Mouse (Mus musculus) myocyte (in vitro differentiated cells): ENCODE data around the gene Fam117a. TPM values are rescaled to one million over a fixed set of nuclear protein-coding genes. Genes with fewer than 3 reads are reported as not detected.
A peak's percentile ranks its signal among the peaks of the same experiment; 100 is the strongest.

Source experiments
- H3K27me3 ChIP-seq: one replicate; pipeline ENCODE4 v1.6.1; 2011; ENCODE audit not compliant: control insufficient read depth, insufficient read depth, insufficient read length
- H3K36me3 ChIP-seq: one replicate; pipeline ENCODE4 v1.6.1; 2011; ENCODE audit not compliant: control insufficient read depth, insufficient read depth
- H3K4me2 ChIP-seq: one replicate; pipeline ENCODE4 v1.6.1; 2011; ENCODE audit warnings: low read depth, control low read depth
- H3K4me3 ChIP-seq: one replicate; pipeline ENCODE4 v1.5.1; 2011; ENCODE audit warnings: mild to moderate bottlenecking, control low read depth, moderate library complexity
- H3K79me2 ChIP-seq: one replicate; pipeline ENCODE4 v1.6.1; 2011; ENCODE audit not compliant: control insufficient read depth, insufficient read depth
- H3ac ChIP-seq: one replicate; pipeline ENCODE4 v1.6.1; 2011; ENCODE audit not compliant: control insufficient read depth, insufficient read length
- CEBPB ChIP-seq: IDR thresholded peaks from 2 replicates; pipeline ENCODE4 v1.6.1; 2011; ENCODE audit warnings: mild to moderate bottlenecking, moderate library complexity; ENCODE audit not compliant: poor library complexity, insufficient read depth, severe bottlenecking
- E2F4 ChIP-seq: IDR thresholded peaks from one replicate; pipeline ENCODE4 v1.6.1; 2011; ENCODE audit warnings: mild to moderate bottlenecking, control low read depth, moderate library complexity; ENCODE audit not compliant: insufficient read depth
- MAX ChIP-seq: IDR thresholded peaks from one replicate; pipeline ENCODE4 v1.6.1; 2011; ENCODE audit warnings: low read depth, mild to moderate bottlenecking, control low read depth
- MYOD1 ChIP-seq, 3 experiments: IDR thresholded peaks; one replicate each; pipeline ENCODE4 v1.6.1; 2011; ENCODE audit warnings: control low read depth in 2 of 3, low read depth in 2 of 3, mild to moderate bottlenecking in 2 of 3, moderate library complexity in 1 of 3; ENCODE audit not compliant: insufficient read length in 2 of 3, control insufficient read depth in 1 of 3
- MYOG ChIP-seq, 3 experiments: IDR thresholded peaks; one replicate each; pipeline ENCODE4 v1.6.1; 2011; ENCODE audit warnings: control low read depth in 2 of 3, low read depth in 2 of 3, mild to moderate bottlenecking in 2 of 3; ENCODE audit not compliant: insufficient read length in 2 of 3, control insufficient read depth in 1 of 3, insufficient read depth in 1 of 3
- POLR2A ChIP-seq: IDR thresholded peaks from one replicate; pipeline ENCODE4 v1.6.1; 2011; ENCODE audit warnings: low read depth, mild to moderate bottlenecking, control low read depth, moderate library complexity; ENCODE audit not compliant: insufficient read length
- POLR2AphosphoS2 ChIP-seq: IDR thresholded peaks from one replicate; pipeline ENCODE4 v1.6.1; 2011; ENCODE audit warnings: low read depth, control low read depth; ENCODE audit not compliant: insufficient read length
- REST ChIP-seq: IDR thresholded peaks from one replicate; pipeline ENCODE4 v1.6.1; 2011; ENCODE audit warnings: mild to moderate bottlenecking, control low read depth, moderate library complexity; ENCODE audit not compliant: insufficient read depth, insufficient read length
- SRF ChIP-seq: IDR thresholded peaks from one replicate; pipeline ENCODE4 v1.6.1; 2011; ENCODE audit warnings: low read depth; ENCODE audit not compliant: control insufficient read depth, insufficient read length
- TCF12 ChIP-seq: IDR thresholded peaks from one replicate; pipeline ENCODE4 v1.6.1; 2011; ENCODE audit warnings: mild to moderate bottlenecking, control low read depth; ENCODE audit not compliant: poor library complexity, insufficient read depth, severe bottlenecking
- TCF3 ChIP-seq: IDR thresholded peaks from one replicate; pipeline ENCODE4 v1.6.1; 2011; ENCODE audit warnings: low read depth, control low read depth; ENCODE audit not compliant: insufficient read length
- USF1 ChIP-seq: IDR thresholded peaks from one replicate; pipeline ENCODE4 v1.6.1; 2011; ENCODE audit warnings: low read depth, mild to moderate bottlenecking, control low read depth, moderate library complexity
- polyA plus RNA-seq: library from polyadenylated mRNA; unstranded; fragments of >200 nt; fragmentation: generic; extraction: Trizol; gene quantifications from one replicate; pipeline ENCODE4 v1.2.1, GENCODE M21; 2012; ENCODE audit warnings: missing spikeins

Gene Fam117a
- polyA plus RNA-seq, 1 experiment: 9.7 TPM

DNA sequence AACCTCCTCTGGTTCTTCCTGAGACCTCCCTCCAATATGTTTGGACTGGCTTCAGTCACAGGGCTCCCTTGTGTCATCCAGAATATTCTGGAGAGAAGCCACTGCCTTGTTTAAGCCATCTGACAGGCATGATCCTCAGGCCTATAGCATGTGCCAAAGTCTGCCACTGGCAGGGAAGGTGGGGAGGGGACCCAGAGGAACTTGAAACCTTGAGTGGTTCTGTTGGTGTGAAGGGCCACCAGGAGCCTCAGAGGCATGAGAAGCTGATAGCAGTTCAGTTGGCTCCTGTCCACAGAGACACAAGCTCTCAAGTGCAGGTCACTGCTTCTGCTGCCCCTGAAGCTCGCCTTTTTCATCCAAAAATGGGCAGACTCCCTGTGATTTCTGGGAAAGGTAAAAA lies 59.7 kb downstream of the Fam117a start:
- H3K4me2 ChIP-seq: no peak overlapping the region
- no peaks in the 10 kb centered on the region for H3K36me3 ChIP-seq
- TF ChIP-seq POLR2AphosphoS2 (no peak), E2F4 (no peak)
- no peaks in the 10 kb centered on the region for H3K79me2 ChIP-seq
- H3ac ChIP-seq: no peak overlapping the region
- no peaks in the 10 kb centered on the region for H3K27me3 ChIP-seq
- no peak overlapping the region for H3K4me3 ChIP-seq

DNA sequence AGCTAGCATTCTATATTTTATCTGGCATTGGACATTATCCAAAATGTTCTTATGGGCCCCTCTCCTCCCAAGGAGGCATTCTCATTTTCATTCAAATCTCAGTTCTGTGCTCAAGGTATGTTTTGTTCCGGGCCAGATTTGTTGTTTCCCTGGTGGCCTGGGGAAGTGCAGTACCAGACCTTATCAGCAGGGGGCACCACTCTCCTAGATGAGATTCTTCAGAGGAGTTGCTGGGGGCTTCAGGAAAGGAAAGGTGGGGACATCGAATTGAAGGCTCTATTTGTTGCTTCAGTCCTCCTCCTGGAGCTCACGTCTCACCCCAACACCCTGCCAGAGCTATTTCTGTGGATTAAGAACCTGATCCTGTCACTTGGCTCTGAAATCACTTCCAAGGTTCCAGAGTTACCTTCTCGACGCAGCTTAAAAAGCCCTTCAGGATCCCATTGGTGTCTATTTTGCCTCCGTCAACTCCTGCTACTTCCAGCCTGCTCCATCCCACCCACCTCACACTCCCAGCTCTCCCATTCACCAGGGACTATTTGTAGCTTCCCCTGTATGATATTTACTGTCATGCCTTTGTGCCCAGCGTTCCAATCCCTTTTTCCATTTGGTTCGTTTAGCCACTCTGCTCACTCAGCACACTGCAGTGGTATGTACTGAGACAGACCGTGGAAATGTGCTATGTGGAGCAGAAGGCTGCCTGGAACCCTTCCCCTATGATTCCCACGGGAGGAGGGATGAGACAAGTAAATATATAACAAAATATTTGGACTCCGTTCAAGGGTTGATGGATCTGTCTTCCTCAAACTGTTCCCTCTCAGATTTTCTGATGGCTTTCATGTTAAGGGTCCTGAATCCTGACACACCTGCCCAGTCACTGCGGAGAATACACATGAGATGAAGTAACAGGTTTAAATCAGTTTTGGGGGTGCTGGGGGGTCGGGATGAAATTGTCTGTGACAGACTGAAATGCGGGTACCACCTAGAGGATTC lies 61.3 kb downstream of the Fam117a start:
- no peaks in the 10 kb centered on the region for H3K36me3 ChIP-seq
- H3ac ChIP-seq: no peak overlapping the region
- peak overlapping the region; percentile 25 for H3K4me2 ChIP-seq
- no peaks in the 10 kb centered on the region for H3K79me2 ChIP-seq
- no peak for TF ChIP-seq TCF12
- no peak for TF ChIP-seq MYOG (IDR thresholded peaks at IDR 0.05; ENCODE audit: control insufficient read depth in 1 of 3, insufficient read depth in 1 of 3, insufficient read length in 2 of 3, low read depth in 2 of 3)
- TF ChIP-seq USF1: no peak
- no peak for TF ChIP-seq REST
- no peak for TF ChIP-seq E2F4
- no peak for TF ChIP-seq POLR2A
- TF ChIP-seq TCF3: no peak
- no peak for TF ChIP-seq MAX
- no peak for TF ChIP-seq SRF
- TF ChIP-seq POLR2AphosphoS2: no peak
- no peak for TF ChIP-seq CEBPB
- no peak for TF ChIP-seq MYOD1 (IDR thresholded peaks at IDR 0.05; ENCODE audit: control insufficient read depth in 1 of 3, insufficient read length in 2 of 3, low read depth in 2 of 3)
- no peak overlapping the region for H3K4me3 ChIP-seq
- no peaks in the 10 kb centered on the region for H3K27me3 ChIP-seq

DNA sequence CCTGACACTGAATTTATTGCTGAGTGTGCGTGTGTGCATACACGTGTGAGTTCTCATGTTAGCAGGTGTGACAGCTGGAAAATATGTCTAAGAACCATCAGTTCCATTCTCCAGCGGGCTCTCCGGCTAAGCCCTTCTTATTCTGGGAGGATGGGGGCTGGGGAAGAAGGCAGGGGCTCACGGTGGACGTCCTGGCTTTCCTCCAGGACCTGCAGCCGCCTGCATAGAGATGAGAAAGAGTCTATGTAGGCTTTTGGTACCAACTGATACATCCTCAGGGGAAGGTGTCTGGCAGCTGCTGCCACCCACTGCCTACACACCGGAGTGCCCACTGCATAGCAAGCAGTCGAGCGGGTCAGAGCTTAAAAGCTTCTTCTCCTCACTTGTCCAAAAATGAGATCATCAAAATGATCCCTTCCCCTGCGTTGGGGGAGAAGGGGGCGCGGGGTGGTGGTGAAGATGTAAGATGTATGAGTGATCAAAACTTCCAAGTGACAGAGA lies 62.8 kb downstream of the Fam117a start:
- Histone ChIP-seq H3K27me3 (no peaks in the 10 kb centered on the region), H3K79me2 (no peaks in the 10 kb centered on the region), H3K4me2 (no peak overlapping the region), H3K36me3 (no peaks in the 10 kb centered on the region), H3K4me3 (no peak overlapping the region), H3ac (no peak overlapping the region)
- TF ChIP-seq REST (no peak), SRF (no peak), MAX (no peak), MYOD1 (IDR thresholded peaks at IDR 0.05; ENCODE audit: control insufficient read depth in 1 of 3, insufficient read length in 2 of 3, low read depth in 2 of 3) (no peak), POLR2A (no peak), USF1 (no peak)

DNA sequence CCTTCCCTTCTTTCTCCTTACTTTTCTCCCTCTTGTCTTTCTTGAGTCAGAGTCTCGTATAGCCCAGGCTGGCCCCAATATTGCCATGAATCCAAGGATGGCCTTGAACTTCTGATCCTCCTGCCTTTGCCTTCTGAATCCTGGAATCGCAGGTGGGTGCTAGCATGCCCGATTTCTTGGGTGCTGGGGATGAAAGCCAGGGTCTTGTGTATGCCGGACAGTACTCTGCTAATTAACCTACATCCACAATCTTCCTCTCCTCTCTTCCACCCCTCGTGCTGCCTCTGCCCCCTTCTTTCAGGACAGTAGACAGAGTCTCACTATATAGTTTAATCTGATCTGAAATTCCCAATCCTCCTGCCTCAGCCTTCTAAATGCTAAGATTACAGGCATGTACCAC lies 64.8 kb downstream of the Fam117a start:
- Histone ChIP-seq H3K79me2 (no peaks in the 10 kb centered on the region), H3K36me3 (no peaks in the 10 kb centered on the region), H3K4me2 (peak overlapping the region; percentile 80), H3ac (no peak overlapping the region), H3K27me3 (no peaks in the 10 kb centered on the region), H3K4me3 (no peak overlapping the region)
- TF ChIP-seq POLR2A (no peak), POLR2AphosphoS2 (no peak), REST (no peak), SRF (no peak), CEBPB (no peak), USF1 (no peak), E2F4 (no peak), TCF12 (no peak), MYOD1 (IDR thresholded peaks at IDR 0.05; ENCODE audit: control insufficient read depth in 1 of 3, insufficient read length in 2 of 3, low read depth in 2 of 3) (no peak), TCF3 (no peak), MAX (no peak), MYOG (IDR thresholded peaks at IDR 0.05; ENCODE audit: control insufficient read depth in 1 of 3, insufficient read depth in 1 of 3, insufficient read length in 2 of 3, low read depth in 2 of 3) (no peak)

DNA sequence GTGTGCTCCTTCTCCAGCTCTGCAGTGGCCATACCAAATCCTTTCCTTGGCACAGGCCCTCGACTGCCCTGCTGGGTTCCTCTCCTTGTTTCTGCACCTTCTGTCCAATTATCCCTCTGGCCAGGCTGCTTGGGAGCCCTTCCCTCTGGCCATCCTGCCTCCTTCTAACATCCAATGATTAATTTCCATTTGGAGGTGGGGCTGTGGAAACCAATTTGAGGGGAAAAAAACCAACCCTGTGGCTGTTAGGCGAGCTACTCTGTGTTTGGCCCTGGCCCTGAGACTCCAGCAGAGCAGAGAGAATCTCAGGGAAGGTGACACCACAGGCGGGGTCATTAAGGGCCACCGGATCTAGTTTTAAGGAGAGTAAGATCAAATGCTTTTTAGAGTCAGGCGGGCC lies 65.4 kb downstream of the Fam117a start:
- no peak overlapping the region for H3K4me3 ChIP-seq
- TF ChIP-seq POLR2AphosphoS2: no peak
- TF ChIP-seq REST: no peak
- TF ChIP-seq MYOD1 (IDR thresholded peaks at IDR 0.05; ENCODE audit: control insufficient read depth in 1 of 3, insufficient read length in 2 of 3, low read depth in 2 of 3): no peak
- no peak for TF ChIP-seq MAX
- no peak for TF ChIP-seq USF1
- no peak for TF ChIP-seq POLR2A
- TF ChIP-seq CEBPB: no peak
- TF ChIP-seq TCF3: no peak
- TF ChIP-seq MYOG (IDR thresholded peaks at IDR 0.05; ENCODE audit: control insufficient read depth in 1 of 3, insufficient read depth in 1 of 3, insufficient read length in 2 of 3, low read depth in 2 of 3): no peak
- no peak for TF ChIP-seq SRF
- TF ChIP-seq E2F4: no peak
- TF ChIP-seq TCF12: no peak
- H3K4me2 ChIP-seq: peak overlapping the region; percentile 80

More for the DNA sequence above, 65.4 kb downstream of the Fam117a start:
- Histone ChIP-seq H3K27me3 (no peaks in the 10 kb centered on the region), H3ac (no peak overlapping the region), H3K36me3 (no peaks in the 10 kb centered on the region), H3K79me2 (no peaks in the 10 kb centered on the region)
